Mouse (Mus musculus): Measurements from ENCODE around the gene Krtdap. TPM values are rescaled to one million over a fixed set of nuclear protein-coding genes. Genes with fewer than 3 reads are reported as not detected.

The Krtdap gene
- polyA plus RNA-seq, 1 experiment from 2014 or later, result not detected

Other genes starting within 250 kb of the Krtdap start
- 9.3 and 12.6 TPM in 2 replicates for gene Hspb6, start 235.7 kb upstream of the Krtdap start, polyA plus RNA-seq (2014; fragmentation: Nextera tagmentation; extraction: Ambion mirVana)
- 10.4 and 11.0 TPM in 2 replicates for gene Proser3, start 235.6 kb upstream of the Krtdap start, polyA plus RNA-seq (2014; fragmentation: Nextera tagmentation; extraction: Ambion mirVana)
- gene Lin37, start 228.1 kb upstream of the Krtdap start, polyA plus RNA-seq (2014; fragmentation: Nextera tagmentation; extraction: Ambion mirVana), result 49.2 and 49.4 TPM in 2 replicates
- 88.7 and 105 TPM in 2 replicates for gene U2af1l4, start 224.6 kb upstream of the Krtdap start, polyA plus RNA-seq (2014; fragmentation: Nextera tagmentation; extraction: Ambion mirVana)
- gene Gm49396, start 224.6 kb upstream of the Krtdap start, polyA plus RNA-seq (2014; fragmentation: Nextera tagmentation; extraction: Ambion mirVana), result 6.5 and 9.2 TPM in 2 replicates
- gene Psenen, start 224.3 kb upstream of the Krtdap start, polyA plus RNA-seq (2014; fragmentation: Nextera tagmentation; extraction: Ambion mirVana), result 109 and 118 TPM in 2 replicates
- gene Igflr1, start 222.5 kb upstream of the Krtdap start, polyA plus RNA-seq (2014; fragmentation: Nextera tagmentation; extraction: Ambion mirVana), result 2.2 and 3.1 TPM in 2 replicates
- gene Kmt2b, start 199.2 kb upstream of the Krtdap start, polyA plus RNA-seq (2014; fragmentation: Nextera tagmentation; extraction: Ambion mirVana), result 11.4 and 12.9 TPM in 2 replicates
- gene Zbtb32, start 189.0 kb upstream of the Krtdap start, polyA plus RNA-seq (2014; fragmentation: Nextera tagmentation; extraction: Ambion mirVana), result 0.35 and 0.42 TPM in 2 replicates
- 0.43 and 0.76 TPM in 2 replicates for gene Upk1a, start 175.0 kb upstream of the Krtdap start, polyA plus RNA-seq (2014; fragmentation: Nextera tagmentation; extraction: Ambion mirVana)
- 1,184 and 1,299 TPM in 2 replicates for gene Cox6b1, start 161.7 kb upstream of the Krtdap start, polyA plus RNA-seq (2014; fragmentation: Nextera tagmentation; extraction: Ambion mirVana)
- gene Etv2, start 152.0 kb upstream of the Krtdap start, polyA plus RNA-seq (2014; fragmentation: Nextera tagmentation; extraction: Ambion mirVana), result 0.19 TPM in 1 of 2 replicates, not detected in the other
- gene Rbm42, start 137.6 kb upstream of the Krtdap start, polyA plus RNA-seq (2014; fragmentation: Nextera tagmentation; extraction: Ambion mirVana), result 115 and 118 TPM in 2 replicates
- gene Haus5, start 122.9 kb upstream of the Krtdap start, polyA plus RNA-seq (2014; fragmentation: Nextera tagmentation; extraction: Ambion mirVana), result 20.0 and 20.6 TPM in 2 replicates
- not detected in 2 replicates for gene Pmis2, start 116.3 kb upstream of the Krtdap start, polyA plus RNA-seq (2014; fragmentation: Nextera tagmentation; extraction: Ambion mirVana)
- not detected in 2 replicates for gene 2200002J24Rik, start 89.0 kb upstream of the Krtdap start, polyA plus RNA-seq (2014; fragmentation: Nextera tagmentation; extraction: Ambion mirVana)
- 2.0 and 2.1 TPM in 2 replicates for gene Atp4a, start 75.7 kb upstream of the Krtdap start, polyA plus RNA-seq (2014; fragmentation: Nextera tagmentation; extraction: Ambion mirVana)
- gene Tmem147, start 58.4 kb upstream of the Krtdap start, polyA plus RNA-seq (2014; fragmentation: Nextera tagmentation; extraction: Ambion mirVana), result 281 and 319 TPM in 2 replicates
- gene Gapdhs, start 44.2 kb upstream of the Krtdap start, polyA plus RNA-seq (2014; fragmentation: Nextera tagmentation; extraction: Ambion mirVana), result 0.14 and 1.3 TPM in 2 replicates
- gene Sbsn, start 36.4 kb upstream of the Krtdap start, polyA plus RNA-seq (2014; fragmentation: Nextera tagmentation; extraction: Ambion mirVana), result 0.65 and 2.1 TPM in 2 replicates
- 2.2 and 2.4 TPM in 2 replicates for gene Dmkn, start 24.1 kb upstream of the Krtdap start, polyA plus RNA-seq (2014; fragmentation: Nextera tagmentation; extraction: Ambion mirVana)
- gene Ffar2, start 35.9 kb downstream of the Krtdap start, polyA plus RNA-seq (2014; fragmentation: Nextera tagmentation; extraction: Ambion mirVana), result 0.22 TPM in 1 of 2 replicates, not detected in the other
- gene Ffar3, start 68.3 kb downstream of the Krtdap start, polyA plus RNA-seq (2014; fragmentation: Nextera tagmentation; extraction: Ambion mirVana), result not detected in 2 replicates
- not detected in 2 replicates for gene Ffar1, start 73.7 kb downstream of the Krtdap start, polyA plus RNA-seq (2014; fragmentation: Nextera tagmentation; extraction: Ambion mirVana)
- 0.17 TPM in 1 of 2 replicates, not detected in the other for gene Cd22, start 92.4 kb downstream of the Krtdap start, polyA plus RNA-seq (2014; fragmentation: Nextera tagmentation; extraction: Ambion mirVana)
- gene Mag, start 127.0 kb downstream of the Krtdap start, polyA plus RNA-seq (2014; fragmentation: Nextera tagmentation; extraction: Ambion mirVana), result 3.4 and 4.3 TPM in 2 replicates
- not detected in 2 replicates for gene Hamp2, start 136.8 kb downstream of the Krtdap start, polyA plus RNA-seq (2014; fragmentation: Nextera tagmentation; extraction: Ambion mirVana)
- not detected in 2 replicates for gene Hamp, start 156.1 kb downstream of the Krtdap start, polyA plus RNA-seq (2014; fragmentation: Nextera tagmentation; extraction: Ambion mirVana)
- gene Usf2, start 168.9 kb downstream of the Krtdap start, polyA plus RNA-seq (2014; fragmentation: Nextera tagmentation; extraction: Ambion mirVana), result 24.9 and 26.5 TPM in 2 replicates
- gene Lsr, start 185.6 kb downstream of the Krtdap start, polyA plus RNA-seq (2014; fragmentation: Nextera tagmentation; extraction: Ambion mirVana), result 19.6 and 21.7 TPM in 2 replicates
- gene Fam187b, start 185.9 kb downstream of the Krtdap start, polyA plus RNA-seq (2014; fragmentation: Nextera tagmentation; extraction: Ambion mirVana), result 0.22 and 1.0 TPM in 2 replicates